Mouse (Mus musculus): ENCODE results near the gene Acp1. TPM values are rescaled to one million over a fixed set of nuclear protein-coding genes. Genes with fewer than 3 reads are reported as not detected.
A peak's percentile ranks its signal among the peaks of the same experiment; 100 is the strongest.

Acp1 gene
- polyA plus RNA-seq, 1 experiment from 2014 or later = 235 TPM

- Histone ChIP-seq H3K4me3 (no peak overlapping the region), H3K4me1 (no peaks in the 10 kb centered on the region), H3K9me3 (no peaks in the 10 kb centered on the region), H3K36me3 (replicated peaks) (peaks cover 19% of the 10 kb centered on the region), H3K27me3 (ENCODE audit: poor library complexity, severe bottlenecking) (peaks cover 11% of the 10 kb centered on the region), H3K27ac (no peak overlapping the region)
- WGBS = 90% methylated on average over 7 of the region's 7 CpGs
- DNase-seq (ENCODE audit: extremely low spot score, low spot score) = no peak
These were observed 20.0 kb downstream of the Acp1 start for GRCm38 (mm10) chr12:30891438-30891837.

GRCm38 (mm10) chr12:30890067-30890466, 21.3 kb downstream of the Acp1 start:
- peak; percentile 59 for DNase-seq (ENCODE audit: extremely low spot score, low spot score)
- Histone ChIP-seq H3K4me3 (no peak overlapping the region), H3K9me3 (no peaks in the 10 kb centered on the region), H3K27ac (no peak overlapping the region), H3K4me1 (no peaks in the 10 kb centered on the region), H3K36me3 (replicated peaks) (peaks cover 10% of the 10 kb centered on the region), H3K27me3 (ENCODE audit: poor library complexity, severe bottlenecking) (peaks cover 24% of the 10 kb centered on the region)
- WGBS = 43% methylated on average over 5 of the region's 5 CpGs

GRCm38 (mm10) chr12:30888003-30888402, 23.4 kb downstream of the Acp1 start:
- DNase-seq (ENCODE audit: extremely low spot score, low spot score) = no peak
- Histone ChIP-seq H3K9me3 (no peaks in the 10 kb centered on the region), H3K27me3 (ENCODE audit: poor library complexity, severe bottlenecking) (peaks cover 45% of the 10 kb centered on the region), H3K36me3 (replicated peaks) (no peaks in the 10 kb centered on the region), H3K27ac (no peak overlapping the region), H3K4me1 (peaks cover 16% of the 10 kb centered on the region), H3K4me3 (no peak overlapping the region)
- WGBS = 85% methylated on average over 4 of the region's 4 CpGs

- Histone ChIP-seq H3K27me3 (ENCODE audit: poor library complexity, severe bottlenecking) (peaks cover 63% of the 10 kb centered on the region), H3K4me3 (no peak overlapping the region), H3K9me3 (no peaks in the 10 kb centered on the region), H3K4me1 (peaks cover 16% of the 10 kb centered on the region), H3K27ac (no peak overlapping the region), H3K36me3 (replicated peaks) (no peaks in the 10 kb centered on the region)
- no peak for DNase-seq (ENCODE audit: extremely low spot score, low spot score)
- WGBS = 94% methylated on average over 6 of the region's 6 CpGs
These were observed 25.5 kb downstream of the Acp1 start for GRCm38 (mm10) chr12:30885891-30886290.

- peak overlapping the region; percentile 48; the same call in 1 of the 2 replicates for H3K27ac ChIP-seq
- WGBS = 8% methylated on average over 39 of the region's 39 CpGs
- H3K4me3 ChIP-seq = peak overlapping the region; percentile 64
- H3K4me1 ChIP-seq = peaks cover 16% of the 10 kb centered on the region
- peak; percentile 20 for DNase-seq (ENCODE audit: extremely low spot score, low spot score)
- H3K27me3 ChIP-seq (ENCODE audit: poor library complexity, severe bottlenecking) = peaks cover 69% of the 10 kb centered on the region
- no peaks in the 10 kb centered on the region for H3K9me3 ChIP-seq
- no peaks in the 10 kb centered on the region for H3K36me3 ChIP-seq (replicated peaks)
These were observed 26.7 kb downstream of the Acp1 start for GRCm38 (mm10) chr12:30884622-30885230.

- Histone ChIP-seq H3K36me3 (replicated peaks) (no peaks in the 10 kb centered on the region), H3K27me3 (ENCODE audit: poor library complexity, severe bottlenecking) (peaks cover 70% of the 10 kb centered on the region), H3K9me3 (no peaks in the 10 kb centered on the region), H3K27ac (peak within 1 kb of the TSS; percentile 48; the same call in 1 of the 2 replicates), H3K4me1 (peaks cover 16% of the 10 kb centered on the region), H3K4me3 (peak within 1 kb of the TSS; percentile 64)
- peak; percentile 37 for DNase-seq (ENCODE audit: extremely low spot score, low spot score)
- WGBS = 1% methylated on average over 54 of the region's 58 CpGs
These were observed 27.3 kb downstream of the Acp1 start, which contains the start of gene Alkal2 for GRCm38 (mm10) chr12:30883986-30884621. Gene Alkal2, plus strand, starts transcription at chr12:30884322.

GRCm38 (mm10) chr12:30883592-30883985, 27.8 kb downstream of the Acp1 start:
- Histone ChIP-seq H3K9me3 (no peaks in the 10 kb centered on the region), H3K27me3 (ENCODE audit: poor library complexity, severe bottlenecking) (peaks cover 70% of the 10 kb centered on the region), H3K36me3 (replicated peaks) (no peaks in the 10 kb centered on the region), H3K27ac (no peak overlapping the region), H3K4me1 (peaks cover 16% of the 10 kb centered on the region), H3K4me3 (peak overlapping the region; percentile 64)
- WGBS = 18% methylated on average over 4 of the region's 4 CpGs
- no peak for DNase-seq (ENCODE audit: extremely low spot score, low spot score)

GRCm38 (mm10) chr12:30879447-30879846, 31.9 kb downstream of the Acp1 start:
- Histone ChIP-seq H3K27me3 (ENCODE audit: poor library complexity, severe bottlenecking) (peaks cover 39% of the 10 kb centered on the region), H3K27ac (no peak overlapping the region), H3K9me3 (no peaks in the 10 kb centered on the region), H3K4me1 (peaks cover 10% of the 10 kb centered on the region), H3K36me3 (replicated peaks) (no peaks in the 10 kb centered on the region), H3K4me3 (no peak overlapping the region)
- 70% methylated on average over 6 of the region's 6 CpGs for WGBS
- no peak for DNase-seq (ENCODE audit: extremely low spot score, low spot score)

- Histone ChIP-seq H3K27me3 (ENCODE audit: poor library complexity, severe bottlenecking) (no peaks in the 10 kb centered on the region), H3K9me3 (no peaks in the 10 kb centered on the region), H3K4me1 (no peaks in the 10 kb centered on the region), H3K27ac (no peak overlapping the region), H3K4me3 (no peak overlapping the region), H3K36me3 (replicated peaks) (no peaks in the 10 kb centered on the region)
- DNase-seq (ENCODE audit: extremely low spot score, low spot score) = no peak
- WGBS = 84% methylated on average over 4 of the region's 4 CpGs
These were observed 45.6 kb downstream of the Acp1 start for GRCm38 (mm10) chr12:30865781-30866180.

- Histone ChIP-seq H3K4me3 (no peak overlapping the region), H3K4me1 (no peaks in the 10 kb centered on the region), H3K27me3 (ENCODE audit: poor library complexity, severe bottlenecking) (no peaks in the 10 kb centered on the region), H3K27ac (no peak overlapping the region), H3K36me3 (replicated peaks) (no peaks in the 10 kb centered on the region), H3K9me3 (no peaks in the 10 kb centered on the region)
- no peak for DNase-seq (ENCODE audit: extremely low spot score, low spot score)
- WGBS = 91% methylated on average over 2 of the region's 2 CpGs
These were observed 47.0 kb downstream of the Acp1 start for GRCm38 (mm10) chr12:30864347-30864746.

GRCm38 (mm10) chr12:30856172-30856571, 55.2 kb downstream of the Acp1 start:
- no peak for DNase-seq (ENCODE audit: extremely low spot score, low spot score)
- no peaks in the 10 kb centered on the region for H3K36me3 ChIP-seq (replicated peaks)
- WGBS = 88% methylated on average over 5 of the region's 5 CpGs
- no peaks in the 10 kb centered on the region for H3K27me3 ChIP-seq (ENCODE audit: poor library complexity, severe bottlenecking)
- H3K4me1 ChIP-seq = no peaks in the 10 kb centered on the region
- H3K9me3 ChIP-seq = no peaks in the 10 kb centered on the region
- no peak overlapping the region for H3K27ac ChIP-seq
- no peak overlapping the region for H3K4me3 ChIP-seq

GRCm38 (mm10) chr12:30855442-30856159, 55.8 kb downstream of the Acp1 start:
- Histone ChIP-seq H3K4me1 (no peaks in the 10 kb centered on the region), H3K27ac (no peak overlapping the region), H3K36me3 (replicated peaks) (no peaks in the 10 kb centered on the region), H3K27me3 (ENCODE audit: poor library complexity, severe bottlenecking) (no peaks in the 10 kb centered on the region), H3K9me3 (no peaks in the 10 kb centered on the region), H3K4me3 (no peak overlapping the region)
- DNase-seq (ENCODE audit: extremely low spot score, low spot score) = no peak
- 83% methylated on average over 6 of the region's 6 CpGs for WGBS

- WGBS = 92% methylated on average over 6 of the region's 6 CpGs
- no peaks in the 10 kb centered on the region for H3K4me1 ChIP-seq
- DNase-seq (ENCODE audit: extremely low spot score, low spot score) = no peak
These were observed 59.5 kb downstream of the Acp1 start for GRCm38 (mm10) chr12:30851871-30852270.

More at GRCm38 (mm10) chr12:30851871-30852270, 59.5 kb downstream of the Acp1 start:
- Histone ChIP-seq H3K27me3 (ENCODE audit: poor library complexity, severe bottlenecking) (no peaks in the 10 kb centered on the region), H3K9me3 (no peaks in the 10 kb centered on the region), H3K4me3 (no peak overlapping the region), H3K36me3 (replicated peaks) (no peaks in the 10 kb centered on the region), H3K27ac (no peak overlapping the region)
